Mouse (Mus musculus): ENCODE measurements around the gene 3110018I06Rik. TPM values are rescaled to one million over a fixed set of nuclear protein-coding genes. Genes with fewer than 3 reads are reported as not detected.

Gene 3110018I06Rik
- polyA plus RNA-seq, 1 experiment from 2014 or later = not detected

GRCm38 (mm10) chr12:107520941-107521340 lies 32.5 kb downstream of the 3110018I06Rik start:
- no peaks in the 10 kb centered on the region for H3K36me3 ChIP-seq (ENCODE audit: control insufficient read depth, insufficient read depth)
- H3K9me3 ChIP-seq (ENCODE audit: control insufficient read depth) = no peaks in the 10 kb centered on the region
- no peak overlapping the region for H3K9ac ChIP-seq (ENCODE audit: low read depth, low read length)
- no peak for TF ChIP-seq CTCF (IDR thresholded peaks at IDR 0.05; ENCODE audit: low read depth)
- 40% methylated on average over 3 of the region's 3 CpGs for WGBS
- H3K4me3 ChIP-seq (ENCODE audit: low read depth, low read length) = no peak overlapping the region
- no peak for ATAC-seq
- no peaks in the 10 kb centered on the region for H3K4me1 ChIP-seq (replicated peaks; ENCODE audit: control insufficient read depth, insufficient read depth, low read length)
- H3K27me3 ChIP-seq (replicated peaks; ENCODE audit: control insufficient read depth, insufficient read depth, low read length) = no peaks in the 10 kb centered on the region
- no peak overlapping the region for H3K4me2 ChIP-seq (replicated peaks; ENCODE audit: low read depth)
- H3K27ac ChIP-seq (ENCODE audit: low read depth, low read length) = no peak overlapping the region

DNA sequence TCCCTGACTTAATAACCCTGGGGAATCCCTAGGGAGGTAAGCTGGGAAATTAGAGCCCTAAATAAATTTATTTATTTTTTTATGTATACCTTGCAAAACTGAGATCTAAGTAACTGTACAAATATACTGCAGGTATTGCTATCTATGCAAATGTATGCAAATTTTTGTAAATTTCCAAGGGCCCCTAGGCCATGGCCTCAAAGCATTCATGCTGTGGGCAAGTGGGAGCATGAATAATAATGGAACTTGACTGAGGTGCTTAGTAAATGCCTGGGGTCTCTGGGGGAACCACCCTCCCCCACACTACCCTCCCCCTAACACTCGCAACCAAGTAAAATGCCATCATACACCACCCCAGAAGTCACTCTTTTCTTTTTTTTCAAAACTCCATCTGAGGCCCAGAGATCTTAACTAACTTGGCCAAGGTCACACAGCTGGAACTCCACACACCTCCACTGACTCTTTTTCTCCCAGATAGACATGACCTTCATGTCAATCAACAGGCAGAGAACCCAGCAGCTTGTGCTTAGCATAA lies 40.0 kb downstream of the 3110018I06Rik start:
- no peak for ATAC-seq
- WGBS = 84% methylated on average over 1 of the region's 1 CpGs
- no peak for TF ChIP-seq CTCF (IDR thresholded peaks at IDR 0.05; ENCODE audit: low read depth)

GRCm38 (mm10) chr12:107532871-107533270 lies 44.4 kb downstream of the 3110018I06Rik start:
- H3K4me3 ChIP-seq (ENCODE audit: low read depth, low read length) = no peak overlapping the region
- H3K4me1 ChIP-seq (replicated peaks; ENCODE audit: control insufficient read depth, insufficient read depth, low read length) = no peaks in the 10 kb centered on the region
- no peaks in the 10 kb centered on the region for H3K36me3 ChIP-seq (ENCODE audit: control insufficient read depth, insufficient read depth)
- H3K9me3 ChIP-seq (ENCODE audit: control insufficient read depth) = no peaks in the 10 kb centered on the region
- H3K9ac ChIP-seq (ENCODE audit: low read depth, low read length) = no peak overlapping the region
- no peak for TF ChIP-seq CTCF (IDR thresholded peaks at IDR 0.05; ENCODE audit: low read depth)
- H3K27ac ChIP-seq (ENCODE audit: low read depth, low read length) = no peak overlapping the region
- H3K4me2 ChIP-seq (replicated peaks; ENCODE audit: low read depth) = no peak overlapping the region
- no peak for ATAC-seq
- H3K27me3 ChIP-seq (replicated peaks; ENCODE audit: control insufficient read depth, insufficient read depth, low read length) = no peaks in the 10 kb centered on the region
- WGBS = 92% methylated on average over 7 of the region's 7 CpGs

More for the DNA sequence above, 40.0 kb downstream of the 3110018I06Rik start:
- Histone ChIP-seq H3K4me2 (replicated peaks; ENCODE audit: low read depth) (no peak overlapping the region), H3K27me3 (replicated peaks; ENCODE audit: control insufficient read depth, insufficient read depth, low read length) (no peaks in the 10 kb centered on the region), H3K4me1 (replicated peaks; ENCODE audit: control insufficient read depth, insufficient read depth, low read length) (no peaks in the 10 kb centered on the region), H3K9me3 (ENCODE audit: control insufficient read depth) (no peaks in the 10 kb centered on the region), H3K9ac (ENCODE audit: low read depth, low read length) (no peak overlapping the region), H3K4me3 (ENCODE audit: low read depth, low read length) (no peak overlapping the region), H3K36me3 (ENCODE audit: control insufficient read depth, insufficient read depth) (no peaks in the 10 kb centered on the region), H3K27ac (ENCODE audit: low read depth, low read length) (no peak overlapping the region)
